Mouse (Mus musculus) ES-E14 (cell line): ENCODE measurements around the gene Ctu2. TPM values are rescaled to one million over a fixed set of nuclear protein-coding genes. Genes with fewer than 3 reads are reported as not detected.

ENCODE experiments used
- DNase-seq: peaks from one replicate; pipeline ENCODE4 v3.0.0-alpha.2; 2013; ENCODE audit warnings: low read depth, low spot score
- H3K27ac ChIP-seq: 2 replicates; pipeline ENCODE4 v1.5.1; 2012; ENCODE audit warnings: low read depth, mild to moderate bottlenecking, low read length, moderate library complexity, mixed read lengths; ENCODE audit not compliant: poor library complexity, insufficient read depth, severe bottlenecking
- H3K36me3 ChIP-seq: 2 replicates; pipeline ENCODE4 v1.6.1; 2012; ENCODE audit warnings: mild to moderate bottlenecking, low read length, moderate library complexity, mixed read lengths; ENCODE audit not compliant: control insufficient read depth, poor library complexity, insufficient read depth, severe bottlenecking
- H3K4me1 ChIP-seq, 2 experiments: fragments of 150-350 bp in 1 of 2; sonication (generic) in 1 of 2; 2 replicates each; pipeline ENCODE4 v1.6.1; 2012; ENCODE audit warnings: low read length in 2 of 2, mild to moderate bottlenecking in 1 of 2, mixed read lengths in 1 of 2; ENCODE audit not compliant: control insufficient read depth in 2 of 2, insufficient read depth in 2 of 2, poor library complexity in 1 of 2
- H3K4me3 ChIP-seq, 2 experiments: fragments of 150-350 bp in 1 of 2; sonication (generic) in 1 of 2; 2 replicates each; pipeline ENCODE4 v1.5.1; 2012; ENCODE audit warnings: low read length in 2 of 2, low read depth in 1 of 2, mild to moderate bottlenecking in 1 of 2, mixed read lengths in 1 of 2; ENCODE audit not compliant: insufficient read depth in 1 of 2, poor library complexity in 1 of 2, severe bottlenecking in 1 of 2
- H3K9ac ChIP-seq: 2 replicates; pipeline ENCODE4 v1.6.1; 2012; ENCODE audit warnings: low read depth, mild to moderate bottlenecking, low read length, mixed read lengths; ENCODE audit not compliant: poor library complexity, insufficient read depth, severe bottlenecking
- H3K9me3 ChIP-seq: fragments of 150-350 bp; sonication (generic); 2 replicates; pipeline ENCODE4 v1.6.1; 2012; ENCODE audit warnings: low read depth, mild to moderate bottlenecking, low read length; ENCODE audit not compliant: control insufficient read depth, insufficient read depth
- CHD2 ChIP-seq: IDR thresholded peaks from 2 replicates; pipeline ENCODE4 v1.6.1; 2014; ENCODE audit warnings: mild to moderate bottlenecking, low read depth, low read length, inconsistent platforms
- HCFC1 ChIP-seq: IDR thresholded peaks from 2 replicates; pipeline ENCODE4 v1.6.1; 2012; ENCODE audit warnings: low read length, inconsistent platforms, borderline replicate concordance; ENCODE audit not compliant: insufficient read depth
- MAFK ChIP-seq: IDR thresholded peaks from 2 replicates; pipeline ENCODE4 v1.6.1; 2014; ENCODE audit warnings: mild to moderate bottlenecking, low read depth, low read length, inconsistent platforms; ENCODE audit not compliant: insufficient read depth
- ZC3H11A ChIP-seq: IDR thresholded peaks from 2 replicates; pipeline ENCODE4 v1.6.1; 2012; ENCODE audit warnings: low read depth, mild to moderate bottlenecking, inconsistent platforms, low read length, borderline replicate concordance
- ZNF384 ChIP-seq: IDR thresholded peaks from 2 replicates; pipeline ENCODE4 v1.6.1; 2012; ENCODE audit warnings: low read depth, low read length, inconsistent platforms
- in situ Hi-C, 2 experiments: fragments of 600-800 bp; cut with MboI; formaldehyde crosslinking; loops; one replicate each; pipeline ENCODE4 v1.15.1; 2025; ENCODE audit warnings: low sequenced_read_pairs in 2 of 2, inconsistent platforms in 1 of 2; ENCODE audit not compliant: unreplicated experiment in 2 of 2
- total RNA-seq: library from RNA; depleted of rRNA; stranded (reverse); fragments of 300-350 nt; gene quantifications from 2 replicates; pipeline ENCODE4 v1.2.3, GENCODE M21; 2012; rRNA removed

Gene Ctu2
- total RNA-seq, 1 experiment, result 79.8 TPM

DNA sequence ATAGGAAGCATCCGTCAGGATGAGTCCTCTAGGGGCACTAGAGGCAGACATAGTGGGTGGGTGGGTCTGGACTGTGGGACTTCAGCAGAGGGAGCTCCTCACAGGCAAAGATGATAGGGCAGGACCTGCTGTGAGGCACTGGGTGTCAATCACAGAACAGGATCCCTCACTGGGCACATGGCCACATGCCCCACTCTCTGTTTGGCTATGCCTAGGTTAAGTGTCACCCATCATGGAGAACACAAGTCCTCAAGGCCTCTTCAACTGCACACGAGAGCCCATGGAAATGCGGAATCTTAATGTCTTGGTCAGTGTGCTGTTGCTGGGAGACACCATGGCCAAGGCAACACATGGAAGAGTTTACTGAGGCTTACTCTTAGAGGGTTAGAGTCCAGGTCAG lies 52.0 kb downstream of the Ctu2 start:
- Histone ChIP-seq H3K36me3 (peaks cover 7% of the 10 kb centered on the region; the same call in 1 of the 2 replicates), H3K4me3 (no peak overlapping the region), H3K4me1 (peaks cover 16 to 33% of the 10 kb centered on the region in 2 experiments), H3K27ac (no peak overlapping the region), H3K9me3 (no peaks in the 10 kb centered on the region), H3K9ac (no peak overlapping the region)
- in situ Hi-C loops, result no loop called here
- DNase-seq, result no peak
- TF ChIP-seq HCFC1 (no peak), ZNF384 (no peak), MAFK (no peak), CHD2 (no peak)

DNA sequence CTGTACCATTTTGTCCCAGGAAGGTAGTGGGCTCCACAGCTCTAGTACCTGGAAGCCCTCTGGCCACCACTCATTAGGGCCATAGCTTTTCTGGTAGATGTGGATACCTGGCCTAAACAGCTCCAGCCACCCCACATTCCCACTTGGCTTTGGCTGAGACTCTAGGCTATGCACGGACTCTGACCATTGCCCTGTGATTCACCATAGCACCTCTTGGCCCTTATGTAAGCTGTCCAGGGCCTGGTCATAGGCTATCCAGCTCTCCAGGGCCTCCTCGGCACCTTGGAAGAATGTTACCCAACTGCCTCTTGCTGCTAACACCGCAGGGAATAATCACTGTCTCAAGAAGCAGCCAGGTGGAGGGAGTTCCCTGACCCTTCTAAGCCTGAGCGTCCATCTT lies 53.2 kb downstream of the Ctu2 start:
- in situ Hi-C loops, result no loop called here
- no peak for DNase-seq
- no peak for TF ChIP-seq ZC3H11A
- no peak for TF ChIP-seq CHD2
- no peak for TF ChIP-seq HCFC1
- TF ChIP-seq ZNF384, result no peak
- TF ChIP-seq MAFK, result no peak
- H3K27ac ChIP-seq, result no peak overlapping the region
- no peaks in the 10 kb centered on the region for H3K9me3 ChIP-seq
- H3K9ac ChIP-seq, result no peak overlapping the region
- peaks cover 7% of the 10 kb centered on the region; the same call in 1 of the 2 replicates for H3K36me3 ChIP-seq
- H3K4me1 ChIP-seq, result peaks cover 15 to 33% of the 10 kb centered on the region in 2 experiments
- no peak overlapping the region for H3K4me3 ChIP-seq

DNA sequence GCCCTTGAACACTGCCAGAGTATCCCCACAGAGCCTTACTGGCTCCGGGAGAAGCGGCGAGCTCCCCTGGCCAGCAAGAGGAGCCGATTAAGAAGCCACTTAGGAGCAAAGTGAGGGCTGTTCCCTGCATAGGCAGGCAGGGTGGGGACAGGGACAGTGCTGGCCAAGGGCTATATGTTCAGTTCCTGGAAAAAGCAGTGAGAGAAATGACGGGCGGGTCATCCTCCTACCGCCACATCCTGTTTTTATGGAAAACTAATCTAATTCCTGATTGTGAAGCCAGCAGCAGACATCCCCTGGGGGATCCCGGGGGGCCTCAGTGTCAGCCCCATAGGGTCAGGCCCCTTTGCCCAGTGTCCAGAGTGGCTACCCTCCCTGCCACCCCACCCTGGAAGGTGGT lies 55.4 kb downstream of the Ctu2 start:
- no peak for TF ChIP-seq ZNF384
- TF ChIP-seq ZC3H11A, result no peak
- no peak for TF ChIP-seq HCFC1
- no peak for TF ChIP-seq CHD2
- no peak for TF ChIP-seq MAFK
- Histone ChIP-seq H3K4me1 (peaks cover under 1 to 12% of the 10 kb centered on the region in 2 experiments; a peak in 3 of 4 replicates), H3K4me3 (no peak overlapping the region), H3K9me3 (no peaks in the 10 kb centered on the region), H3K36me3 (peaks cover 9% of the 10 kb centered on the region; the same call in 1 of the 2 replicates), H3K9ac (no peak overlapping the region), H3K27ac (no peak overlapping the region)
- in situ Hi-C loops, result no loop called here
- DNase-seq, result no peak

Other genes starting within 250 kb of the Ctu2 start
- 7.8 and 8.5 TPM in 2 replicates for gene Zfpm1, start 194.0 kb upstream of the Ctu2 start, total RNA-seq
- not detected in 2 replicates for gene Trhr2, start 115.4 kb upstream of the Ctu2 start, total RNA-seq
- gene Zc3h18, start 99.5 kb upstream of the Ctu2 start, total RNA-seq, result 87.1 and 90.4 TPM in 2 replicates
- 0.58 TPM in 1 of 2 replicates, not detected in the other for gene Il17c, start 54.1 kb upstream of the Ctu2 start, total RNA-seq
- gene Cyba, start 43.2 kb upstream of the Ctu2 start, total RNA-seq, result 78.7 and 107 TPM in 2 replicates
- 30.4 and 35.2 TPM in 2 replicates for gene Mvd, start 32.7 kb upstream of the Ctu2 start, total RNA-seq
- 4.2 and 8.2 TPM in 2 replicates for gene Snai3, start 15.4 kb upstream of the Ctu2 start, total RNA-seq
- gene Rnf166, start 79 bp upstream of the Ctu2 start, total RNA-seq, result 10.8 and 15.0 TPM in 2 replicates
- 204 and 335 TPM in 2 replicates for gene Piezo1, start 75.2 kb downstream of the Ctu2 start, total RNA-seq
- 139 and 168 TPM in 2 replicates for gene Cdt1, start 91.9 kb downstream of the Ctu2 start, total RNA-seq
- 400 and 412 TPM in 2 replicates for gene Aprt, start 100.8 kb downstream of the Ctu2 start, total RNA-seq
- 8.9 and 9.2 TPM in 2 replicates for gene Galns, start 135.3 kb downstream of the Ctu2 start, total RNA-seq
- 53.2 and 56.1 TPM in 2 replicates for gene Trappc2l, start 135.5 kb downstream of the Ctu2 start, total RNA-seq
- gene Pabpn1l, start 146.6 kb downstream of the Ctu2 start, total RNA-seq, result not detected in 2 replicates
- 0.26 and 0.36 TPM in 2 replicates for gene Cbfa2t3, start 223.0 kb downstream of the Ctu2 start, total RNA-seq